Mouse (Mus musculus) frontal cortex, adult 2 months (tissue): ENCODE results near the gene Glycam1. TPM values are rescaled to one million over a fixed set of nuclear protein-coding genes. Genes with fewer than 3 reads are reported as not detected.

Source experiments
- DNase-seq, 2 experiments: peaks; one replicate each; pipeline ENCODE4 v3.0.0; 2022; ENCODE audit warnings: low spot score in 1 of 2; ENCODE audit errors: extremely low spot score in 1 of 2
- polyA plus RNA-seq: library from polyadenylated mRNA; depleted of rRNA; stranded (reverse); fragments of >200 nt; gene quantifications from 2 replicates; pipeline ENCODE4 v1.2.3, GENCODE M21; 2012; rRNA removed

The Glycam1 gene
- polyA plus RNA-seq, 1 experiment: not detected

- DNase-seq: no peak
Observed at GRCm38 (mm10) chr15:103519386-103520378, 45.2 kb downstream of the Glycam1 start.

- DNase-seq: no peak
Observed at GRCm38 (mm10) chr15:103518600-103519385, 46.1 kb downstream of the Glycam1 start.

- no peak for DNase-seq
Observed at GRCm38 (mm10) chr15:103514914-103515313, 50.0 kb downstream of the Glycam1 start.

- peak; percentile 79 to 80 for DNase-seq
Observed at GRCm38 (mm10) chr15:103514119-103514518, 50.8 kb downstream of the Glycam1 start.

- peak in 1 of 2 experiments; percentile 37 for DNase-seq
Observed at GRCm38 (mm10) chr15:103513621-103514031, 51.3 kb downstream of the Glycam1 start.

Other genes with a start within 250 kb of the Glycam1 start
- gene Zfp385a, start 225.0 kb downstream of the Glycam1 start, polyA plus RNA-seq: 46.3 and 46.5 TPM in 2 replicates
- gene Itga5, start 198.3 kb downstream of the Glycam1 start, polyA plus RNA-seq: 2.2 and 2.9 TPM in 2 replicates
- 0.34 TPM in 1 of 2 replicates, not detected in the other for gene Gtsf1, start 134.6 kb downstream of the Glycam1 start, polyA plus RNA-seq
- gene Gtsf2, start 116.6 kb downstream of the Glycam1 start, polyA plus RNA-seq: not detected in 2 replicates
- gene Nckap1l, start 111.3 kb downstream of the Glycam1 start, polyA plus RNA-seq: 6.4 and 7.6 TPM in 2 replicates
- 150 and 159 TPM in 2 replicates for gene Pde1b, start 62.0 kb downstream of the Glycam1 start, polyA plus RNA-seq
- 156 and 188 TPM in 2 replicates for gene Ppp1r1a, start 27.1 kb downstream of the Glycam1 start, polyA plus RNA-seq
- gene Mucl1, start 190.4 kb upstream of the Glycam1 start, polyA plus RNA-seq: not detected in 2 replicates